Mouse (Mus musculus): ENCODE measurements at regions not wholly inside any gene's neighbourhood (a gene's known extent, or its start where the extent isn't known, plus 50 kb on each side); places are given as distances from the start of the nearest gene placed in this dataset.

DNA sequence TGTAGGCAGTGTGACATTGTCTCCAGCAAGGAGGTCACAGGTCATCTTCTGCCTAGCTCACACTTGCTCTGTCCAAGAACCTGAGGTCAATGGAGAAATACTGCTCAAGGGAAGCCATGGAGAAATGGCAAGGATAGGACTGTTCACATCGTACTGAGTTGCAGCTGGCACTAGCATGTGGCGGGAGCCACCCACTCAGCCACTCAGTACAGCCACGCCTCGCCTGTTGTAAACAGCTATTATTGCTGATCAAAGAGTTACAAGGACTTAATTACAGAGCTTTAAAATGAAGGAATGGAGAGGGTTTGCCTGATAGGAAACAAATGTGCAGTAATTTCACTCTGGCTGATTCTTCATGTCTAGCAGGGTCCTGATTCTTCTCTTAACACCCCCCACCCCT, 64.8 kb downstream of the Dll1 start:
- H3K9ac ChIP-seq = no peak overlapping the region
- H3K9me3 ChIP-seq = no peaks in the 10 kb centered on the region
- H3K27ac ChIP-seq = no peak overlapping the region
- H3K4me1 ChIP-seq = no peaks in the 10 kb centered on the region
- H3K4me2 ChIP-seq (replicated peaks) = no peak overlapping the region
- no peak overlapping the region for H3K4me3 ChIP-seq
- H3K27me3 ChIP-seq = no peaks in the 10 kb centered on the region
- 28% methylated on average over 4 of the region's 4 CpGs for WGBS
- no peak for ATAC-seq (ENCODE audit: low FRiP score, low read depth)
- H3K36me3 ChIP-seq = no peaks in the 10 kb centered on the region

DNA sequence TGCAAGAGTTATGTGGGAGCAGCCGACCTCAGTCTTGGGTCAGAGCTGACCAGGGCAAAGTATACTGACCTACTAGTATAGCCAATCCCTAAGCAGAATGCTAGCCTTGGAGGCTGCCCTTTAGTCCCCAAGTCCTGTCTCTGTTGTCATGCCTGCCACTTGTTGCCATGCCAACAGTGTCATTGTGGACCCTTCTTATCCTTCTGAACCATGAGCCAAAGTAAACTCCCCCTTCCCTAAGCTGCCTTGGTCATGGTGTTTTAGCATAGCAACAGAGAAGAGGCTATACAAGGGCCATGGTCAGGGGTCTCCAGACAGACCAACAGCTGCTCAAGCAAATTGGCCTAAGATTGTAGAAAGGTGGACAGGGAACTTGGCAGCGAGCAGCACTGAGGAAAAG, 66.2 kb downstream of the Dll1 start:
- Histone ChIP-seq H3K27me3 (no peaks in the 10 kb centered on the region), H3K9ac (no peak overlapping the region), H3K4me3 (no peak overlapping the region), H3K4me2 (replicated peaks) (no peak overlapping the region), H3K4me1 (no peaks in the 10 kb centered on the region), H3K27ac (no peak overlapping the region), H3K9me3 (no peaks in the 10 kb centered on the region), H3K36me3 (no peaks in the 10 kb centered on the region)
- 70% methylated on average over 2 of the region's 2 CpGs for WGBS
- ATAC-seq (ENCODE audit: low FRiP score, low read depth) = no peak

DNA sequence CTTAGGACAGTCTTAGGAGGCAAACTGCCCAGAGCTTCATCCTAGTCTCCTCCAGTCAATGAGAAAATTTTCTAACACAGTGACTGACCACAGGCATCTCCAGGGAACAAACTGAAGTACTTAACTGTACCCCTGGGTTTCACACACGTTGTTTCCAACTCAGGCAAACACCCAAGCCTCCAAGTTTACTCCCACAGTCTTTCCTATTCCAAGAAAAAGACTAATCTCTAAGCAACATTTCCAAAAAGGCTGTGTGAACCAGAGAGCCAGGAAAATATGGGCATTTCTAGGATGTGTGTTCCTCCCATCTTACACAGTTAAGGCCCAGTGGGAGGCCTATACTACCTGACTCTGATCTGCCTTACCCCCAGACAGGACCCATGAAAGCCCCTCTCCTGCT, 74.6 kb downstream of the Dll1 start:
- no peaks in the 10 kb centered on the region for H3K9me3 ChIP-seq
- H3K27ac ChIP-seq = no peak overlapping the region
- WGBS = 41% methylated on average over 1 of the region's 1 CpGs
- no peak overlapping the region for H3K4me2 ChIP-seq (replicated peaks)
- no peaks in the 10 kb centered on the region for H3K4me1 ChIP-seq
- no peak for ATAC-seq (ENCODE audit: low FRiP score, low read depth)
- H3K9ac ChIP-seq = no peak overlapping the region
- H3K36me3 ChIP-seq = no peaks in the 10 kb centered on the region
- H3K27me3 ChIP-seq = no peaks in the 10 kb centered on the region
- no peak overlapping the region for H3K4me3 ChIP-seq

DNA sequence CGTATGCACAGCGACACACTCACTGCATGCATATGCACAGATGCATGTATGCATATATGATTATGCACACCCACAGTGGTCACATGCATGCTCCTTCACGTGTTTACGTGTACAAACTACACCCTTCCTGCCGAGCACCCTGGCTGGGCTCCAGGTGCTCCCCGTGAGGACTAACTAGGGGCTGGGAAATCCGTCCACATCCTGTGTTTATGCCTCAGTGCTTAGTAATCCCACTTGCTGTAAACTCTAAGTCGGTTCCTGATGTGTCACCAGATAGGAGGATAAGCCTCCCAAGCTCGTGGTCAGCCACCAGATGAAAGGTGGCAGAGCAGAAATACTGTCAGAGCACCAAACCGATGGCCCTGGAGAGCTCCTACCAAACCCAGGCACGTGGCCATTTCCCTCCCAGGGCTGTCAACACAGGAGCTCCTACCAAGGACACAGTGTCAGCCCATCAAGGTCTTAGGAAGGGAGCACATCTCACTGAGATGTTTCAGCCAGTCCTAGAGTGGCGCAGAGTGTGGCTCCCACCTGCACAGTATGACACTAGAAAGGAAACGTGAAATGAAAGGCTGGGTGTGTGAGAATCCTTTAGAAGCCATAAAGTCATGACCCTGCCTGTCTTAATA, 76.8 kb downstream of the Dll1 start:
- 57% methylated on average over 13 of the region's 13 CpGs for WGBS
- H3K4me2 ChIP-seq (replicated peaks) = no peak overlapping the region
- H3K4me3 ChIP-seq = no peak overlapping the region
- no peaks in the 10 kb centered on the region for H3K27me3 ChIP-seq
- no peaks in the 10 kb centered on the region for H3K4me1 ChIP-seq
- ATAC-seq (ENCODE audit: low FRiP score, low read depth) = no peak
- no peak overlapping the region for H3K27ac ChIP-seq
- no peak overlapping the region for H3K9ac ChIP-seq
- no peaks in the 10 kb centered on the region for H3K36me3 ChIP-seq
- H3K9me3 ChIP-seq = no peaks in the 10 kb centered on the region

DNA sequence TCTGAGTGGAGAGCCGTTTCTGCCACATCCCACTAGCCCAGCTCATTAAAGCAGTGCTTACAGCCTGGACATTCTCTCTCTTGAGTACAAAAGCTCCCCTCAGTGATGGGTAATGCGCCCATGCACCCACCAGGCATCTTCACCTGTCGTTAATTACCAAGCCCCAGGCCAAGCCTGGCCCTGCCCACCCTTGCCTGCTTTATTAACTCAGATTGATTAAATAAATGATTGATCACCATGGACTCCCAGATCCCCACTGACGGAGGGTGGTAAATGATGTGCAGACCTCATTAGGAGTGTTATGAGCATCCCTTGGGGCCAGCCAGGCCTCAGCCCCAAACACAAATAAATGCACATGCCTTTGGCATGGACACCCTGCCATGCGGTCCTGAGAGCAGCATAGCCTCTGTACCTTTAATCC, 82.5 kb downstream of the Dll1 start:
- H3K4me1 ChIP-seq = peaks cover 9% of the 10 kb centered on the region; the same call in 1 of the 2 replicates
- H3K9me3 ChIP-seq = no peaks in the 10 kb centered on the region
- no peak overlapping the region for H3K4me3 ChIP-seq
- ATAC-seq (ENCODE audit: low FRiP score, low read depth) = no peak
- H3K27ac ChIP-seq = no peak overlapping the region
- H3K9ac ChIP-seq = no peak overlapping the region
- H3K4me2 ChIP-seq (replicated peaks) = no peak overlapping the region
- H3K27me3 ChIP-seq = no peaks in the 10 kb centered on the region
- no peaks in the 10 kb centered on the region for H3K36me3 ChIP-seq
- 26% methylated on average over 5 of the region's 5 CpGs for WGBS

DNA sequence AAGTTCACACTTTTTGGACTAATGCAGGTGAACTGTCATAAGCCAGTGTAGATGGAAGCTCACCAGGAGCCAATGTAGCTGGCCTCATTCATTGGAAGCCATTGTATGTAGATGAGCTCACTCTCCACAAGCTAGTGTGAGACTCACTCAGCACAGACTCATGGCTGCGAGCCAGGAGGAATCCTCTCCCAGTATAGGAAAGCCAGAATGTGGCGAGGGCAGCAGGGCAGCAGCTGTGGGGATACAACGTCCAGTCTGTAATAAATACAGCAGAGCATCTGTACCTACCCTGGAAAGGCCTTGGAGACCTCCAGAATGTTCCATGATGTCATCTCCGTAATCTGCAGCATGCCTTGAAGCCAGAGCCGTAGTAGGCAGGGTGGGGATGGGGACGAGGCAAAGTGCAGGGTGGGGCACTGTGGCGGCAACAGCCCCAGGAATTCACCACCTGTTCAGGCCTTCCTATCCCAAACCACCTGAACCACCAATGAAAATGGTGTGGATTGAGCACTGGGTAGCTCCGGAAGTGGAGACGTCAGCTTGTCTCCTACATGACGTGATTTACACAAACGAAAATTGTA, 84.1 kb downstream of the Dll1 start:
- no peak overlapping the region for H3K4me3 ChIP-seq
- H3K9ac ChIP-seq = no peak overlapping the region
- H3K27me3 ChIP-seq = no peaks in the 10 kb centered on the region
- no peaks in the 10 kb centered on the region for H3K36me3 ChIP-seq
- H3K4me2 ChIP-seq (replicated peaks) = no peak overlapping the region
- no peaks in the 10 kb centered on the region for H3K9me3 ChIP-seq
- peak; percentile 78 for ATAC-seq (ENCODE audit: low FRiP score, low read depth)
- 59% methylated on average over 11 of the region's 11 CpGs for WGBS
- H3K4me1 ChIP-seq = peaks cover 9% of the 10 kb centered on the region; the same call in 1 of the 2 replicates
- H3K27ac ChIP-seq = no peak overlapping the region

DNA sequence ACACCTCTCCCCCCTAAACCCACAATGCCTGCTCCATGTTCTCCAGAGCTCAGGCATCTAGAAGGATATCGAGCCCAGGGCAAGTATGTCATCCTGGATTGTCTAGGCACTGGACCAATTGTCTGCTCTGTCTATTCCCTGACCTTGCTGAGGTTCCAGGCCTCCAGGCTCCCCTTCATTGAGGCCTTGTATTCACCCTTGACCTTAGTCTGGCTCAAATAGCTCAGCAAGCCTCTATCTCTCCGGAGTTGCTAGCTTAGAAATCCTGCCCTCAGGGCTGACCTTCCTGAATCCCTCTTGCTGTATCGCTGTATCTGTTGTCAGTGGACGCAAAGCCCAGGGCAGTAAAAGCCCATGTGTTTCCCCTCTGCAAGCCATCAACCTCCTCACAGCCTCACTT, 85.0 kb downstream of the Dll1 start:
- Histone ChIP-seq H3K9me3 (no peaks in the 10 kb centered on the region), H3K4me3 (no peak overlapping the region), H3K4me2 (replicated peaks) (no peak overlapping the region), H3K27me3 (no peaks in the 10 kb centered on the region), H3K36me3 (no peaks in the 10 kb centered on the region), H3K27ac (no peak overlapping the region), H3K4me1 (peaks cover 9% of the 10 kb centered on the region; the same call in 1 of the 2 replicates), H3K9ac (no peak overlapping the region)
- ATAC-seq (ENCODE audit: low FRiP score, low read depth) = no peak
- 26% methylated on average over 4 of the region's 4 CpGs for WGBS

DNA sequence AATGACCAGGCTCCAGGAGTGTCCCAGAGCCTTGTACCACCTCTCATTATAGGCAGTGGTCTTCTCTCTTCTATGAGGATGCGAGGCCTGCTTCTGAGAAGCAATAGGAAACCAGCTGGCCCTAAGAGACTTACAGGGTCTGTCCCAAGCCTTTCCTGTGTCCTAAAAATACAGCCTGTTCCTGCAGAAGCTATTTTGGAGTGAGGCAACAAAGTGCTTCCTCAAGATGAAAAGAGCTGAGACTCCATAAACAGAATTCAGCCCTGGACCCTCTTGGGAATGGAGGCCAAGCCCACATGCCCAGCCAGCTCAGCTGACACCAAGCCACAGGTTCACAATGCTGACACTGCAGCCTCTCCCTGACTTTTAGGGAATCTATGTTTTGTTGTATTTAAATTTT, 86.3 kb downstream of the Dll1 start:
- 85% methylated on average over 1 of the region's 1 CpGs for WGBS
- H3K4me2 ChIP-seq (replicated peaks) = no peak overlapping the region
- H3K4me3 ChIP-seq = no peak overlapping the region
- no peak for ATAC-seq (ENCODE audit: low FRiP score, low read depth)
- no peaks in the 10 kb centered on the region for H3K36me3 ChIP-seq
- no peaks in the 10 kb centered on the region for H3K27me3 ChIP-seq
- H3K9me3 ChIP-seq = no peaks in the 10 kb centered on the region
- no peak overlapping the region for H3K9ac ChIP-seq
- peaks cover 16% of the 10 kb centered on the region for H3K4me1 ChIP-seq
- no peak overlapping the region for H3K27ac ChIP-seq

DNA sequence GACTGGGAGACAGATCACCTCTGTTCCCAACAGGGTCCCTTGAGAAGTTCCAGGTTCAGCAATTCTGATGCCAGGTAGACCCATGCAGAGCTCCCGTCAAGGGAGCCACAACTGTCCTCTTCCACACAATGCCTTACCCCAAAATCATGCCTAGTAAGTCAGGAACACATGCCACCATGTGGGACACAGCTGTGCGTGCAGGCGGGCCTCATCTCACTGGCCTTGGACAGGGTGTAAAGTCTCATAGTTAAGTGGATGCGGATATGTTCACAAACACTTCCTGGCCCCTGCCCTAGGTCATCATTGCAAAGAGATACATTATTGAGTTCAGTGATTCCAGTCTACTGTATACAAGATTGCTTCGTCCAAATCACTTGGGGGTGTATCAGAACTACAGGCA, 87.6 kb downstream of the Dll1 start:
- Histone ChIP-seq H3K4me2 (replicated peaks) (no peak overlapping the region), H3K27me3 (no peaks in the 10 kb centered on the region), H3K4me3 (no peak overlapping the region), H3K27ac (no peak overlapping the region), H3K36me3 (no peaks in the 10 kb centered on the region), H3K9ac (no peak overlapping the region), H3K4me1 (peaks cover 28% of the 10 kb centered on the region), H3K9me3 (no peaks in the 10 kb centered on the region)
- no peak for ATAC-seq (ENCODE audit: low FRiP score, low read depth)
- 78% methylated on average over 5 of the region's 5 CpGs for WGBS

DNA sequence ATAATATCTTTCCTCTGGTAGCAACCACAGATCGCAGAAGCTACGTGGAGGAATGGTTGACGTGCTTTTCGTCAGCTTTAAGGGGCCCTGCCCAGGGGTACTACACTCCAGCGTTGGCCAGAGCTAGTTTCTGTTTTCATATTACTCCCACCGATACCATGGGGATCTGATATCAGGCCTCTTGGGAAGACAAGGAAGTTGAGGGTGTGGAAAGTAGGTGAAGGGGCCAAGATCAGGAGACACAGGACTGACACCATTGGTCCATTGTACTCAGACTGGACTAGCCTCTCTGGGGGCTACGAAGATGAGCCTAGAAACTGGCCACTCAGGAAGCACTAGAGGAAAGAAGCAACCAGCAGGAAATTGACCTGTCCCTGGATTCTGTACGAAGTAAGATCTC, 88.0 kb downstream of the Dll1 start:
- H3K27me3 ChIP-seq = no peaks in the 10 kb centered on the region
- H3K4me3 ChIP-seq = no peak overlapping the region
- H3K36me3 ChIP-seq = no peaks in the 10 kb centered on the region
- H3K4me1 ChIP-seq = peaks cover 28% of the 10 kb centered on the region
- no peak for ATAC-seq (ENCODE audit: low FRiP score, low read depth)
- no peak overlapping the region for H3K4me2 ChIP-seq (replicated peaks)
- no peak overlapping the region for H3K27ac ChIP-seq
- no peak overlapping the region for H3K9ac ChIP-seq
- no peaks in the 10 kb centered on the region for H3K9me3 ChIP-seq
- 85% methylated on average over 8 of the region's 8 CpGs for WGBS

DNA sequence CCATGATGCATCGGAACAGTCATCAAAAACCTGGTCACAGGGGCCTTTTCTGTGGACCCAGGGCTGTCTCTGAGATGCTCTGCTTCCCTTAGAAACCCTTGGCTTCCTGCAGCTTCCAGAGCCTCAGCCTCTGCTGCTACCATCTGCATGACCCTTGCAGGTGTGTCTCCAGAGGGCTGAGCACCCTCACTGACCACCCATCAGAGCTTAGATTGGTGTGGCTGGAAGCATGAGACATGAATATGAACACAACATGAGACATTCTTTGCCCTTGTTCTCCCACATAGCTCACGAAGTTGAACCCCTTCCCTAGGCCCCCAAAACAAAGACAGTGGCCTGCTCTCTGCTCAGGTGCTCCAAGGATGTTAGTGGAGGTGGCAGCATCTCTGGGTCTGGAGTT, 90.1 kb downstream of the Dll1 start:
- no peak overlapping the region for H3K9ac ChIP-seq
- H3K27ac ChIP-seq = no peak overlapping the region
- H3K9me3 ChIP-seq = no peaks in the 10 kb centered on the region
- H3K36me3 ChIP-seq = no peaks in the 10 kb centered on the region
- 87% methylated on average over 2 of the region's 2 CpGs for WGBS
- H3K4me2 ChIP-seq (replicated peaks) = no peak overlapping the region
- ATAC-seq (ENCODE audit: low FRiP score, low read depth) = no peak
- H3K4me1 ChIP-seq = peaks cover 22% of the 10 kb centered on the region
- no peak overlapping the region for H3K4me3 ChIP-seq
- H3K27me3 ChIP-seq = no peaks in the 10 kb centered on the region

DNA sequence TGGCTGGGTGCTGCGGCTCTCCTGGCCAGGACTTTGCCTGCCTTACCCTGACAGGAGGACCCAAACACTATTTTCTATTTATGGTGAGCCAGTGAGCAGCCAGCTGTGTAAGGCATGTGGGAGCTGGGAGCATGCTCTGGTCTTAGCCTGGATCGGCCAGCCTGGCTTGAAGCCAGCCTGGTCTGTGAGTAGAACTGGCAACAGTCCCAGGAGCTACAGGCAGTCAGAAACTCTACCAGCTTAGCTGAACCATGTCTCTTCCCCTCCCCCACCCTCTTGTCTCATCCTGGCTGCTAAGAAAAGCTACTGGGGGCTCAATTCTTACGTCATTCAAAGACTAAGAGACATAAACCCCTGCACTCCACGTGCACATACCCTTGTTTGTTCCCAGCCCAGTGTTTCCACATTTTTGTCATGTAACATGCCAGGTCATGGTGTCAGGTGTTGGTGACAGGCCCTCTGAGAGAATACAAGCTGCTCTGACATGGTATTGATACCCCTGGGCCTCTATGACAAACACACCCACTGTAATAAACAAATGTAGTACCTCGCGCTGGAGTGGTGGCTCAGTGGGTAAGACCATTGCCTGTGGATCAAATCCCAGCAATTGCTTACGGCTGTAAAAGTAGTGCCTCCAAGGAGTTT, 91.2 kb downstream of the Dll1 start:
- peaks cover 18% of the 10 kb centered on the region for H3K4me1 ChIP-seq
- ATAC-seq (ENCODE audit: low FRiP score, low read depth) = peak; percentile 90
- no peak overlapping the region for H3K4me3 ChIP-seq
- H3K9me3 ChIP-seq = no peaks in the 10 kb centered on the region
- H3K27ac ChIP-seq = peak overlapping the region; percentile 67; the same call in 1 of the 2 replicates
- H3K36me3 ChIP-seq = no peaks in the 10 kb centered on the region
- H3K9ac ChIP-seq = no peak overlapping the region
- 41% methylated on average over 7 of the region's 7 CpGs for WGBS
- peak overlapping the region; percentile 35; the same call in 1 of the 2 replicates for H3K4me2 ChIP-seq (replicated peaks)
- no peaks in the 10 kb centered on the region for H3K27me3 ChIP-seq

Measured in limb, embryonic 13.5 days (tissue).